Mouse (Mus musculus) intestine, postnatal 0 days (tissue): ENCODE measurements at regions not wholly inside any gene's neighbourhood (a gene's known extent, or its start where the extent isn't known, plus 50 kb on each side); places are given as distances from the start of the nearest gene placed in this dataset.
A peak's percentile ranks its signal among the peaks of the same experiment; 100 is the strongest.
"Not testable (repeated sequence)": the region's sequence is repeated elsewhere in the genome, so short reads cannot be mapped to it uniquely, and the experiment has no call there.

Experiments used
- ATAC-seq: fragments of 200-750 bp; cut with Nextera tagmentation; 2 replicates; pipeline ENCODE4 v1.8.0; 2017; ENCODE audit warnings: mild to moderate bottlenecking, moderate TSS enrichment, moderate library complexity
- H3K27ac ChIP-seq: fragments of 300-500 bp; sonication (generic); 2 replicates; pipeline ENCODE4 v1.5.1; 2014; ENCODE audit warnings: mild to moderate bottlenecking, low read depth, low read length, moderate library complexity
- H3K27me3 ChIP-seq: fragments of 300-500 bp; sonication (generic); replicated peaks from 2 replicates; pipeline ENCODE4 v1.6.1; 2014; ENCODE audit warnings: low read length, mixed read lengths; ENCODE audit not compliant: control insufficient read depth, insufficient read depth
- H3K36me3 ChIP-seq: fragments of 300-500 bp; sonication (generic); 2 replicates; pipeline ENCODE4 v1.6.1; 2014; ENCODE audit warnings: mild to moderate bottlenecking, moderate library complexity; ENCODE audit not compliant: control insufficient read depth, insufficient read depth
- H3K4me1 ChIP-seq: fragments of 300-500 bp; sonication (generic); replicated peaks from 2 replicates; pipeline ENCODE4 v1.6.1; 2014; ENCODE audit warnings: antibody characterized with exemption, low read length, mixed read lengths; ENCODE audit not compliant: control insufficient read depth, insufficient read depth
- H3K4me2 ChIP-seq: fragments of 300-500 bp; sonication (generic); replicated peaks from 2 replicates; pipeline ENCODE4 v1.6.1; 2014; ENCODE audit warnings: low read depth, mild to moderate bottlenecking, moderate library complexity
- H3K4me3 ChIP-seq: fragments of 300-500 bp; sonication (generic); 2 replicates; pipeline ENCODE4 v1.5.1; 2014; ENCODE audit warnings: low read depth, low read length
- H3K9ac ChIP-seq: fragments of 300-500 bp; sonication (generic); 2 replicates; pipeline ENCODE4 v1.6.1; 2014; ENCODE audit warnings: mild to moderate bottlenecking, low read depth, low read length
- H3K9me3 ChIP-seq: fragments of 300-500 bp; sonication (generic); 2 replicates; pipeline ENCODE4 v1.6.1; 2016; ENCODE audit warnings: mixed run types; ENCODE audit not compliant: control insufficient read depth
- CTCF ChIP-seq: sonication (generic); IDR thresholded peaks from 2 replicates; pipeline ENCODE4 v1.5.1; 2016; ENCODE audit warnings: low read depth, mild to moderate bottlenecking, control low read depth, antibody characterized with exemption, moderate library complexity
- WGBS: fragments of 180-500 bp; shearing (Covaris S2); extraction: QIAGEN DNeasy Blood & Tissue Kit; methylation state at CpG from one replicate; pipeline ENCODE4 v1.1.7; 2014; 5-methylcytosine and 5-hydroxymethylcytosine counted together

GRCm38 (mm10) chr6:37642701-37643121 is 112.7 kb downstream of the Akr1d1 start:
- 55% methylated on average over 8 of the region's 8 CpGs for WGBS
- no peak overlapping the region for H3K27ac ChIP-seq

DNA sequence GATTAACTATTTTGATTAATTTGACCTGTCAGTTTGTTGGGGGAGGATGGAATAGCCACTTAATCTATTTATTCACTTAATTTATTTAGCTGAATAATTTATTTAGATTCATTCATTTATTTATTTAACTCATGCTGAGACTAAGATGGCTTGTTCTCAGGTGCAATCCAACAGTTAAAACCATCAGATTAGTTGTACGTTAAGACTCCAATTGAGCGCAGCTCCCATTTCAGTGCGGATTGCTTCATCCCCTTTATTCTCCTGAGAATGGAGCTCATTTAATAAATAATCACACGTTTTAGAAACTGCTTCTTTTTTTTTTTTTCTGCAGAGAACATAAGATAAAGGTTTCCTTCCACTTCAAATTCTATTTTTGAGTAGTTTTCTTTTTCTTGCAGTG is 113.2 kb downstream of the Akr1d1 start:
- Histone ChIP-seq H3K27me3 (no peaks in the 10 kb centered on the region), H3K9ac (no peak overlapping the region), H3K4me2 (no peak overlapping the region), H3K27ac (no peak overlapping the region), H3K4me3 (no peak overlapping the region), H3K9me3 (no peaks in the 10 kb centered on the region), H3K36me3 (no peaks in the 10 kb centered on the region), H3K4me1 (no peaks in the 10 kb centered on the region)
- no peak for TF ChIP-seq CTCF
- ATAC-seq = no peak
- 67% methylated on average over 4 of the region's 4 CpGs for WGBS

More at GRCm38 (mm10) chr6:37642701-37643121, 112.7 kb downstream of the Akr1d1 start:
- Histone ChIP-seq H3K4me1 (no peaks in the 10 kb centered on the region), H3K4me3 (no peak overlapping the region), H3K36me3 (no peaks in the 10 kb centered on the region), H3K27me3 (no peaks in the 10 kb centered on the region), H3K9me3 (no peaks in the 10 kb centered on the region), H3K9ac (no peak overlapping the region), H3K4me2 (no peak overlapping the region)
- no peak for TF ChIP-seq CTCF
- ATAC-seq = no peak

- WGBS = 85% methylated on average over 2 of the region's 2 CpGs
- no peaks in the 10 kb centered on the region for H3K27me3 ChIP-seq
- H3K9ac ChIP-seq = no peak overlapping the region
- TF ChIP-seq CTCF = no peak
- no peaks in the 10 kb centered on the region for H3K36me3 ChIP-seq
- no peaks in the 10 kb centered on the region for H3K4me1 ChIP-seq
- H3K27ac ChIP-seq = no peak overlapping the region
- no peaks in the 10 kb centered on the region for H3K9me3 ChIP-seq
- ATAC-seq = no peak
- H3K4me2 ChIP-seq = no peak overlapping the region
- H3K4me3 ChIP-seq = no peak overlapping the region
Measured at GRCm38 (mm10) chr6:37643718-37644117, 113.7 kb downstream of the Akr1d1 start.

DNA sequence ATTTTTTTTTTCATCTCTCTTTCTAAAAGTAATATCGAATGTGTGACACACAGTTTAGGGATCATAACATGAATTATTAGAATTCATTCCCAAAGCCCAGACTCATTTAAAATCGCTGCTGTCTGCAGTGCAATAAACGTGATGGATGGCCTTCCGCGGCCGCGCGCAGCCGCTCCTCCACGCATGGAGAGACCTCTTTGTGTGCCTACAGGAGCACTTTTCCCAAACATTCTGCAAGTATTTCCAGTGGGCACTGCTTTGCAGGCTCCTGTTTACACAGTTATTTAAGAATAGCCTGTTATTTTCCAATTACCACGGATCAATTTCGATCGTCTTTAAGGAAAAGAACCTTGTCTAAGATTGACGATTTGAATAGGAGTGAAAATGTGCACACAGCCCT is 115.6 kb downstream of the Akr1d1 start:
- Histone ChIP-seq H3K27me3 (no peaks in the 10 kb centered on the region), H3K27ac (no peak overlapping the region), H3K9me3 (no peaks in the 10 kb centered on the region), H3K4me1 (no peaks in the 10 kb centered on the region), H3K4me3 (peak overlapping the region; percentile 9; the same call in 1 of the 2 replicates), H3K36me3 (no peaks in the 10 kb centered on the region), H3K4me2 (peak overlapping the region; percentile 43; the same call in 1 of the 2 replicates), H3K9ac (no peak overlapping the region)
- 37% methylated on average over 14 of the region's 14 CpGs for WGBS
- no peak for ATAC-seq
- TF ChIP-seq CTCF = no peak

DNA sequence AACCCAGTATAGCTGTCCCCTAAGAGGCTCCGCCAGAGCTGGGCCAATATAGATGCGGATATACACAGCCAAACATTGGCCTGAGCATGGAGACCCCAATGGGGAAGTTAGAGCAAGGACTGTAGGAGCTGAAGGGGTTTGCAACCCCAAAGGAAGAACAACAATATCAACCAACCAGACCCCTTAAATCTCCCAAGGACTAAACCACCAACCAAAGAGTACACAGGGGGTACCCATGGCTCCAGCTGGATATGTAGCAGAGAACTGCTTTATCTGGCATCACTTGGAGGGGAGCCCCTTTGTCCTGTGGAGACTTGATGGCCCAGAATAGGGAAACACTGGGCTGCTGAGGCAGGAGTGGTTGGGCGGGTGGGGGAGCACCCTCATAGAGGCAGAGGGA is 127.3 kb downstream of the Akr1d1 start:
- 97% methylated on average over 3 of the region's 3 CpGs for WGBS
- H3K9me3 ChIP-seq, H3K4me1 ChIP-seq, H3K9ac ChIP-seq, H3K36me3 ChIP-seq, H3K27me3 ChIP-seq, H3K4me3 ChIP-seq, H3K27ac ChIP-seq, ATAC-seq, H3K4me2 ChIP-seq: not testable (repeated sequence)

DNA sequence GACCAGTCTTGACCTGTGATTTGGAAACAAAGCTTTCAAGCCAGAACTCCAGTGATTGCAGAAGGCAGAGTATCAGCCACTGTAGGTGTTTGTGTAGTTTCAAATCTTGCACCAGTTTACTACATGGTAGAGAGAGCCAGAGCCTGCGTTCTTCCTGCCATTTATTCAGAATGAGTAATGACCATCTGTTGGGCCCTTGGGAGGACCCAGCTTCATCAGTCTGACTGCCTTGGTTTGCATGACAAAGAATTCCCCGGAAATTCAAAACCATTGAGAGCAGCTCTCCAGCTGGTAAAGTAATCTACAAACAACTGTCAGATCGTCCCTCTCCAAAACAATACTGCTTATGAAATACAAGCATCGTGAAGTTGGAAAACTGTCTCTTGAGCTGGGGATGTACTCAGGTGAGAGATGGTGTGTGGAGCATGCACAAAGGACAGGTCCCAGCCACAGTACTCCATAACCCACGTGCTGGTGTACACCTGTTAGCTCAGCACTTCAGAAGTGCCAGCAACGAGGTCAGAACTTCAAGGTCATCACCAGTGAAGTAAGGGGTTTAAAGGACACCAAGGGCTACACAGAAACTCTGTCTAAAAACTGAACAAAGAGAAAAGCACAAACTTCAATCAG is 128.2 kb downstream of the Akr1d1 start:
- Histone ChIP-seq H3K36me3 (no peaks in the 10 kb centered on the region), H3K4me2 (no peak overlapping the region), H3K4me3 (no peak overlapping the region), H3K27me3 (no peaks in the 10 kb centered on the region), H3K4me1 (no peaks in the 10 kb centered on the region), H3K9me3 (no peaks in the 10 kb centered on the region), H3K9ac (no peak overlapping the region), H3K27ac (no peak overlapping the region)
- 50% methylated on average over 6 of the region's 6 CpGs for WGBS
- TF ChIP-seq CTCF = no peak
- no peak for ATAC-seq

- WGBS = 13% methylated on average over 2 of the region's 2 CpGs
- Histone ChIP-seq H3K9me3 (no peaks in the 10 kb centered on the region), H3K27ac (no peak overlapping the region), H3K4me2 (no peak overlapping the region), H3K36me3 (no peaks in the 10 kb centered on the region), H3K4me1 (no peaks in the 10 kb centered on the region), H3K27me3 (no peaks in the 10 kb centered on the region), H3K9ac (no peak overlapping the region), H3K4me3 (no peak overlapping the region)
- no peak for TF ChIP-seq CTCF
- ATAC-seq = peak; percentile 59
Measured at GRCm38 (mm10) chr6:37662747-37663146, 132.8 kb downstream of the Akr1d1 start.
